Mouse (Mus musculus): ENCODE results near the gene Abhd8.

GRCm38 (mm10) chr8:71507589-71508104 is 44.2 kb upstream of the Abhd8 start:
- peak; percentile 65; the same call in 1 of the 2 replicates for TF ChIP-seq POLR2A (IDR thresholded peaks at IDR 0.05; ENCODE audit: extremely low read depth, insufficient read depth, low read length)
- TF ChIP-seq CTCF (IDR thresholded peaks at IDR 0.05; ENCODE audit: extremely low read depth, insufficient read depth, low read length) = no peak
